Comparison of ENCODE assay signal across 26 mouse cellular contexts in genomic region chr6:31946572-31946971, GRCm38 (mm10).
"Had no signal": no experiment of that assay in that cellular context is flagged by ENCODE, and none has a peak within 500 bp of the region (broad histone marks: within the 10 kb centered on the region; RNA-seq: fewer than 3 reads in every experiment).

No protein-coding gene starts in this region.

- H3K4me2 ChIP-seq: heart, embryonic 12.5 days; hindbrain, embryonic 12.5 days; hindbrain, embryonic 14.5 days; kidney, embryonic 15.5 days; limb, embryonic 13.5 days; limb, embryonic 15.5 days; liver, embryonic 12.5 days had no signal

- H3K9me3 ChIP-seq: heart, embryonic 10.5 days; heart, embryonic 12.5 days; hindbrain, embryonic 10.5 days; hindbrain, embryonic 12.5 days; kidney, embryonic 15.5 days; limb, embryonic 13.5 days; limb, embryonic 15.5 days; liver, embryonic 12.5 days had no signal

- H3K4me1 ChIP-seq: heart, embryonic 12.5 days; limb, embryonic 13.5 days; limb, embryonic 15.5 days; liver, embryonic 12.5 days had no signal

- H3K27me3 ChIP-seq: heart, embryonic 12.5 days; hindbrain, embryonic 12.5 days; kidney, embryonic 15.5 days; limb, embryonic 15.5 days; liver, embryonic 12.5 days had no signal

- H3K4me3 ChIP-seq: gastrocnemius, adult 2 months; heart, embryonic 10.5 days; heart, embryonic 12.5 days; hindbrain, embryonic 10.5 days; hindbrain, embryonic 12.5 days; kidney, embryonic 15.5 days; left cerebral cortex, adult 2 months; limb, embryonic 13.5 days; limb, embryonic 15.5 days; liver, embryonic 12.5 days had no signal

- DNase-seq: gastrocnemius, adult 2 months; gastrocnemius, postnatal 10 days; gastrocnemius, postnatal 25 days; heart, adult 18-20 months; heart, postnatal 10 days; heart, postnatal 4 days; kidney, adult 11 months; kidney, adult 2 months; kidney, adult 9 months; kidney, postnatal 14 days; kidney, postnatal 36 days; layer of hippocampus, adult 9-11 months; layer of hippocampus, postnatal 36 days had no signal

- H3K36me3 ChIP-seq: heart, embryonic 10.5 days; heart, embryonic 12.5 days; hindbrain, embryonic 10.5 days; hindbrain, embryonic 12.5 days; kidney, embryonic 15.5 days; limb, embryonic 13.5 days; limb, embryonic 15.5 days; liver, embryonic 12.5 days had no signal

- H3K27ac ChIP-seq: gastrocnemius, adult 2 months; heart, embryonic 10.5 days; hindbrain, embryonic 10.5 days; hindbrain, embryonic 12.5 days; hindbrain, embryonic 14.5 days; kidney, embryonic 15.5 days; kidney, postnatal 0 days; left cerebral cortex, adult 2 months; limb, embryonic 13.5 days; limb, embryonic 15.5 days; liver, embryonic 12.5 days had no signal

- ATAC-seq: hindbrain, embryonic 16.5 days; intestine, embryonic 16.5 days; liver, embryonic 12.5 days had no signal

- H3K9ac ChIP-seq: heart, embryonic 12.5 days; hindbrain, embryonic 12.5 days; hindbrain, embryonic 14.5 days; kidney, embryonic 15.5 days; limb, embryonic 13.5 days; limb, embryonic 15.5 days; liver, embryonic 12.5 days had no signal
